Mouse (Mus musculus) kidney, postnatal 4 days (tissue): ENCODE measurements around the gene Wscd2.
A peak's percentile ranks its signal among the peaks of the same experiment; 100 is the strongest.

Experiments
- DNase-seq, 2 experiments: peaks; one replicate each; pipeline ENCODE4 v3.0.0; 2021; ENCODE audit warnings: mixed read lengths in 2 of 2

The Wscd2 gene

GRCm38 (mm10) chr5:113487879-113488278 is 2.3 kb upstream of the Wscd2 start:
- DNase-seq, result no peak

GRCm38 (mm10) chr5:113489617-113490016 is 516 bp upstream of the Wscd2 start:
- DNase-seq, result no peak

- DNase-seq, result peak; percentile 67 to 75
Observed at GRCm38 (mm10) chr5:113490467-113491260, 531 bp downstream of the Wscd2 start.

- DNase-seq, result no peak
Observed at GRCm38 (mm10) chr5:113491552-113491951, 1.4 kb downstream of the Wscd2 start.

- no peak for DNase-seq
Observed at GRCm38 (mm10) chr5:113491988-113492387, 1.9 kb downstream of the Wscd2 start.

- DNase-seq, result peak; percentile 36 to 55
Observed at GRCm38 (mm10) chr5:113492417-113493035, 2.4 kb downstream of the Wscd2 start.

GRCm38 (mm10) chr5:113493997-113494396 is 3.9 kb downstream of the Wscd2 start:
- DNase-seq, result no peak

- DNase-seq, result no peak
Observed at GRCm38 (mm10) chr5:113496926-113497325, 6.8 kb downstream of the Wscd2 start.

GRCm38 (mm10) chr5:113499421-113499820 is 9.3 kb downstream of the Wscd2 start:
- no peak for DNase-seq

- no peak for DNase-seq
Observed at GRCm38 (mm10) chr5:113503276-113503675, 13.1 kb downstream of the Wscd2 start.

GRCm38 (mm10) chr5:113504654-113505053 is 14.5 kb downstream of the Wscd2 start:
- no peak for DNase-seq

GRCm38 (mm10) chr5:113506065-113506464 is 15.9 kb downstream of the Wscd2 start:
- DNase-seq, result no peak

GRCm38 (mm10) chr5:113506779-113507178 is 16.6 kb downstream of the Wscd2 start:
- no peak for DNase-seq

- no peak for DNase-seq
Observed at GRCm38 (mm10) chr5:113509167-113509566, 19.0 kb downstream of the Wscd2 start.

- DNase-seq, result no peak
Observed at GRCm38 (mm10) chr5:113513640-113514039, 23.5 kb downstream of the Wscd2 start.

GRCm38 (mm10) chr5:113514062-113514461 is 23.9 kb downstream of the Wscd2 start:
- DNase-seq, result no peak

- DNase-seq, result no peak
Observed at GRCm38 (mm10) chr5:113516119-113516872, 26.2 kb downstream of the Wscd2 start.

GRCm38 (mm10) chr5:113516873-113517336 is 26.8 kb downstream of the Wscd2 start:
- peak; percentile 55 to 59 for DNase-seq

- DNase-seq, result no peak
Observed at GRCm38 (mm10) chr5:113517387-113517786, 27.3 kb downstream of the Wscd2 start.

- no peak for DNase-seq
Observed at GRCm38 (mm10) chr5:113521037-113521436, 30.9 kb downstream of the Wscd2 start.

- no peak for DNase-seq
Observed at GRCm38 (mm10) chr5:113538826-113539225, 48.7 kb downstream of the Wscd2 start.

GRCm38 (mm10) chr5:113539438-113539837 is 49.3 kb downstream of the Wscd2 start:
- no peak for DNase-seq

GRCm38 (mm10) chr5:113539858-113540257 is 49.7 kb downstream of the Wscd2 start:
- DNase-seq, result no peak
